Mouse (Mus musculus) gastrocnemius, adult 2 months (tissue): ENCODE data around the gene Lbhd1. TPM values are rescaled to one million over a fixed set of nuclear protein-coding genes. Genes with fewer than 3 reads are reported as not detected.

Experiments used
- DNase-seq: peaks from one replicate; pipeline ENCODE4 v3.0.0; 2022
- H3K27ac ChIP-seq: fragments of 200-600 bp; 2 replicates; pipeline ENCODE4 v1.8.1; 2022; ENCODE audit warnings: mild to moderate bottlenecking
- H3K4me3 ChIP-seq: fragments of 200-600 bp; 2 replicates; pipeline ENCODE4 v1.8.1; 2022; ENCODE audit warnings: mild to moderate bottlenecking, moderate library complexity
- CTCF ChIP-seq: fragments of 200-600 bp; IDR thresholded peaks from 2 replicates; pipeline ENCODE4 v1.8.1; 2022; ENCODE audit warnings: antibody characterized with exemption, mild to moderate bottlenecking, moderate library complexity
- intact Hi-C: fragments of 180-260 bp; cut with DNase I; formaldehyde crosslinking; loops from one replicate; pipeline ENCODE4 v1.15.1; 2025
- total RNA-seq, 2 experiments: library from RNA; stranded (reverse); gene quantifications; 2 replicates each; pipeline ENCODE4 v1.2.3; 2021

Gene Lbhd1
- total RNA-seq, 2 experiments from 2014 or later, result 0.99 to 6.1 TPM

DNA sequence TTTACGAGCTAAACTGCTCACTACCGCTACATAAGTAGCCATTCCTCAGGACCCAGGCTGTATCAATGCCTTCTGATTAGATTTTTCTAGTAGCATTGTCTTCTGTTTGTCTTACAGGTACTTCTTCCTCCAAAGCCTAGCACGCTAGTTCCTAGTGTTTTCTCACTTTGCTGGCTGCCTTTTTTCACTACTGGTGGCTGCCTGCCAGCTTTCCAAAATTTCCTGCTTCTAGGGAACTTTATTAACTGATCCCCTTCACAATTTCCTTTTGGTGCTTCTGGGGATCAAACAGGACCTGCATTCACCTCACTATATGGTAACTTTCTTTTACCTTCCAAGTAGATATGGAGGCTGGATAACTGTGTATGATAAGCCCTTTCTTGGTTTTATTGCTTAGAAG, 15.5 kb downstream of the Lbhd1 start:
- no peak for TF ChIP-seq CTCF
- peak overlapping the region; percentile 96; the same call in 1 of the 2 replicates for H3K27ac ChIP-seq
- intact Hi-C loops, result loop anchor here (2.0 kb wide), 2 partner anchors 20 to 28 kb away; partner anchors contain the start of gene Ubxn1
- DNase-seq, result no peak
- H3K4me3 ChIP-seq, result peak overlapping the region; percentile 91

DNA sequence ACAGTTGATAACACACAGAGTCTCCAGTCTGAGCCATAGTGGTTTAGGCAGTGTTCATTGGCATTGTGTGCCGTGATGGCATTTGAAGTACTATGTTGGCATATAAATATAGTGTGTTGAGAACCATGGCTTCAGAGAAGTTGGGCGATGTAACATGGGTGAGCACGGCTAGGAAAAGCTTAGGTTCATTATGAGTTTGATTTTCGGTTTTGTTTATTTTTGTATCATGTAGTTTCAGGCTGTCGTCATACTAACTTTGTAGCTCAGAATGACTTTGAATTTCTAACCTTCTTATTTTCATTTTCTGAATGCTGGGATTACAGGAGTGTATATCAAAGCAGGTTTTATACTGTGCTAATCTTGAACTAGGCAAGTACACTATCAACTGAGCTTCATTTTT, 19.9 kb downstream of the Lbhd1 start:
- H3K4me3 ChIP-seq, result no peak overlapping the region
- intact Hi-C loops, result no loop called here
- no peak overlapping the region for H3K27ac ChIP-seq
- DNase-seq, result no peak
- no peak for TF ChIP-seq CTCF

DNA sequence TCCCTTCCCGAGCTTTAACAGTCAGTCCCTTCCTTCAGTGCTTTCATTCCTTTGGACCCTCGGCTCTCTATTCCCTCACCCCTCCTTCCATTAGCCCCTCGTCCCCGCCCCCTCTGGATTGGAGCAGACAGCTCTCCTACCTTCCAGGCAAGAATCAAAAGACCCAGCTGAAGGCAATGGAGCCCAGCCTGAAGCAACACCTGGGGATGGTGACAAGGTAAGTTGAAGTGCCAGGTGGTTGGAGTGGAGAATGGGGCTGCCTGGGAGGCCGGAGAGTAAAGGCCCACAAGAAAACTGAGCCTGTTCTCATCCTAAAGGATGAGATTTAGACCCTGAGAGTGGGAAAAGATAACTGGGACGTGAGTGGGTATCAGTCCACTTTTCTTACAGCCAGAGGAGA, 25.0 kb downstream of the Lbhd1 start:
- Histone ChIP-seq H3K27ac (no peak overlapping the region), H3K4me3 (no peak overlapping the region)
- intact Hi-C loops, result no loop called here
- no peak for TF ChIP-seq CTCF
- DNase-seq, result no peak

DNA sequence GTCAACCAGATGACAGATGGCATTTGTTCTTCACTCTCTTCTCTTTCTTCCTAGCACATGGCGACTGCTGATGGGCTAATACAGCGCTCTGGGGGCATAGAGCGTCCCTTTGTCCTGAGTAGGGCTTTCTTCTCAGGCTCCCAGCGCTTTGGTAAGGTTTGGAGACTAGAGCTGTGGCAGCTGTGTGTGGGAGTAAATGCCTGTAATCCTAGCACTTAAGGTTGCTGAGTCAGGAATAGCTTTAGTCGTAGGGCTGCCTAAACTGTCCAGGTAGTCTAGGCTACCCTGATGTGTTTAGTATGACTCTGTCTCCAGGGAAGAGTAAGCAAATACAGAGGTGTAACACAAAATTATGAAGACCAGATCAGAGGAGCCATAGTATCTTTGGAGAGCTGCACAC, 28.3 kb downstream of the Lbhd1 start:
- Histone ChIP-seq H3K27ac (no peak overlapping the region), H3K4me3 (no peak overlapping the region)
- DNase-seq, result no peak
- TF ChIP-seq CTCF, result no peak
- intact Hi-C loops, result no loop called here

DNA sequence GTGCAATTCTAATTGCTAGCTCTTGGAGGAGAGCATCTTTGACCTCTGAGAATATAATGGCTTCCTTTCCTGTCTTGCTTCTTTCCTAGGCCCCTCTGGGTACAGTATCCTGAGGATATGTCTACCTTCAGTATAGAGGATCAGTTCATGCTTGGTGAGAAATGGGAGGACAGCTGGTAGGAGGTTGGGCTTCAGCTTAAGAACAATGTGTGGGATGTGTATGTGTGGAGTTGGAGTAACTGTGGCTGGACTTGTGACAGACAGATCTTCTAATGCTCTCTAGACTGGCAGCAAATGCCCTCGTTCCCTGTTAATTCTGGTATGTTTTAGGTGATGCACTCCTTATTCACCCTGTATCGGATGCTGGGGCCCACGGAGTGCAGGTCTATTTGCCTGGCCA, 30.7 kb downstream of the Lbhd1 start:
- TF ChIP-seq CTCF, result no peak
- intact Hi-C loops, result no loop called here
- no peak overlapping the region for H3K27ac ChIP-seq
- no peak for DNase-seq
- no peak overlapping the region for H3K4me3 ChIP-seq

GRCm38 (mm10) chr19:8919000-8919399, 35.5 kb downstream of the Lbhd1 start:
- intact Hi-C loops, result loop anchor here (2.0 kb wide), 1 partner anchor 20 kb away; the partner anchor contains the start of gene Ganab

DNA sequence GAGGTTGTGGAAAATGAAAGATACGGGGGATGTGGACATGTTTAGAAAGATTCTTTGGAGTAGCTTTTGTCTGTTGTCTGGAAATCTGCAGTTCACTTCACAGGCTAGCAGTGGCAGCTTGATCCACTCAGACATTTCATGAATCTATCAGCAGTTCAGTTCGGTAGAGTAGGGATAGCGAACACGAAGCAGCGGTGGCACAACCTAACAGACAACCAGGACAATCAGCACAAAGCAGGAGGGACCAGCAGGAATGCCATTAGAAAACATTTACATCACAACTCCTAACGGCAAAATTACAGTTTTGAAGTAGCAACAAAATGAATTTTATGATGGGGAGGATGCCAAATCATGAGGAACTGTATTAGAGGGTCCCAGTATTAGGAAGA, 36.1 kb downstream of the Lbhd1 start:
- peak overlapping the region; percentile 96 for H3K27ac ChIP-seq
- TF ChIP-seq CTCF, result no peak
- no peak for DNase-seq
- intact Hi-C loops, result loop anchor here (2.0 kb wide), 2 partner anchors 21 to 47 kb away; partner anchors contain the start of genes Eef1g and Ganab
- peak overlapping the region; percentile 83 for H3K4me3 ChIP-seq

More at GRCm38 (mm10) chr19:8919000-8919399, 35.5 kb downstream of the Lbhd1 start:
- H3K27ac ChIP-seq, result no peak overlapping the region
- no peak overlapping the region for H3K4me3 ChIP-seq
- DNase-seq, result no peak
- no peak for TF ChIP-seq CTCF

DNA sequence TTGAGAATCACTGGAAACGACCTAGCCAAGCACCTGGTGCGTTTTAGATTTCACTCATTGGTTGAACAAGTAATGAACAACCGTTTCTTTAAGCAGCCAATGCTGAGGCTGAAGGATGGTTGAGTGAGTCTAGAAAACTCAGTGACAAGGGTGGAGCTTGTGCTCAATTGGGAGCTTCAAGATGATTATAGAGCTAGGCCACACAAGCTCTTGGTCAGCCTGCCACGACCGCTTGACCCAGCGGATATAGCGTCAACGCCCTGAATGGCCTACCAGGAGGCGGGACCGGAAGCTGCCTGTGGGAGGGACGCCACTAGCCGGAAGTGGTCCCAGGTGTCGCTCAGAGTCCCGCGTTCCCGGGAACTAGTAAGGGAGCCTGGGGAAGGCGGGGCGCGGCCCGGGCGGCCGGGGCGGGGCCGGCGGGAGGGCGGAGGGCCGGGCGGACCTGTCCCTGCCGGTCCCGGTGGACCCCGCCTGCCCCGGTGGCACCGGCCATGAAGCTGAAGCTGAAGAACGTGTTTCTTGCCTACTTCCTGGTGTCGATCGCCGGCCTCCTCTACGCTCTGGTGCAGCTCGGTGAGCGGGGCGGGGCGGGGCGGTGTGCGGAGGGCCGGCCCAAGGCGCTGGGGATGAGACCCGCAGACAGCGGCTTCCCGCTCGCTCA, 36.7 kb downstream of the Lbhd1 start, which contains the start of gene B3gat3:
Gene B3gat3, plus strand, starts transcription at position 302 of the 664 bp plus-strand sequence.
- DNase-seq, result peak; percentile 98
- intact Hi-C loops, result loop anchor here (2.0 kb wide), 1 partner anchor 47 kb away; the partner anchor contains the start of gene Eef1g
- peak within 1 kb of the TSS; percentile 96 for H3K27ac ChIP-seq
- no peak for TF ChIP-seq CTCF
- H3K4me3 ChIP-seq, result peak within 1 kb of the TSS; percentile 83

DNA sequence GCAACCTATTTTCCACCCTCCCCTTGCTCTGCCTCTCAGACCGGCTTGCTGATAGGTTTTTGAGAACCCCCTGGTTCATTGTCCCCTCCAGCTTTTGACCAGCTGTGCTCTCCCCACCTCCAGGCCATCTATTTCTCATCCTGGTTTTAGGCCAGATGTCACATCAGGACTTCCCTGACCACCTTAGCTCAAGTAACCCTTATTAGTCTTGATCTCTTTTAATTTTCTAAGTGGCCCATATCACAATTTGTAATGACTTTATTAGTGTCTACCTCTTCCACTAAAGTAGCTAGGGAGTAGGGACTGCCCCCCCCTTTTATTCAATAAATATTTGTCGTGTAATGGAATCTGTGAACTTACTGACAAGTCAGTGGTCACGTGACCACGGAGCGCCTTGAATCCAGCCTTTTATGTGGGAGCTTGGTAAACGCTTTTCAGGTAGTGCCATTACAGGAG, 37.3 kb downstream of the Lbhd1 start:
- Histone ChIP-seq H3K27ac (peak overlapping the region; percentile 96), H3K4me3 (peak overlapping the region; percentile 83)
- intact Hi-C loops, result loop anchor here (2.0 kb wide), 1 partner anchor 46 kb away; the partner anchor contains the start of gene Eef1g
- no peak for DNase-seq
- TF ChIP-seq CTCF, result no peak

DNA sequence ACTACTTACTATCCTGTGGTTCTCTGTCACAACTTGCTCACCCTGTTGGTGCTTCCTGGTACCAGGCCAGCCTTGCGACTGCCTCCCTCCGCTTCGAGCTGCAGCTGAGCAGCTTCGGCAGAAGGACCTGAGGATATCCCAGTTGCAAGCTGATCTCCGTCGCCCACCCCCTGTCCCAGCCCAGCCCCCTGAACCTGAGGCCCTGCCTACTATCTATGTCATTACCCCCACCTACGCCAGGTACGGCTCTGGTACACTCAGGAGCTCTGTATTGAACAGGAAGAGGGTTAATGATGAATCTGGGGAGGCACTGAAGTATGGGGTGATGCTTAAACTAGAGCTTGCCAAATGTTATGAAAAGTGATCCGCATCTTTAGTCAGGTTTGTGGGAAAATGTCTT, 38.2 kb downstream of the Lbhd1 start:
- H3K27ac ChIP-seq, result peak overlapping the region; percentile 96; the same call in 1 of the 2 replicates
- intact Hi-C loops, result loop anchor here (2.0 kb wide), 1 partner anchor 45 kb away; the partner anchor contains the start of gene Eef1g
- no peak for TF ChIP-seq CTCF
- peak overlapping the region; percentile 83 for H3K4me3 ChIP-seq
- no peak for DNase-seq

DNA sequence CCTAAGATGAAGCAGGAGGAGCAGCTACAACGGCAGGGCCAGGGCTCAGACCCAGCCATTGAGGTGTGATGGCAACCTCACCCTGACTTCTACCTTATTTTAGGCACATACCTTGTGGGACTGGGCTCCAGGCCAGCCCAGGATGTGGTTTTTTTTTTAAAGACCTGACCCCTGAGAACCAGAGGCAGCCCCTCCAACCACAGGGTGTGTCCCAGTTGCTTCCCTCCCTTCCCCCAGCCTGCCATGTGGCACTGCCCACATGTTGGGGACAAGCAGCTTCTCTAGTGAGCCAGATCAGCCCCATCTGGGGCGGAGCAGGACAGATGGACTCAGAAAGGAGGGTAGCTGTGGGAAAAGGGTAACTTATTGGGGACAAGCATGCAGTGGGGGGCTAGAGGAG, 43.2 kb downstream of the Lbhd1 start:
- Histone ChIP-seq H3K4me3 (no peak overlapping the region), H3K27ac (no peak overlapping the region)
- no peak for TF ChIP-seq CTCF
- intact Hi-C loops, result loop anchor here (5.0 kb wide), 1 partner anchor 34 kb away; the partner anchor contains the start of gene Ints5
- no peak for DNase-seq

- no peak for TF ChIP-seq CTCF
- no peak for DNase-seq
- Histone ChIP-seq H3K4me3 (no peak overlapping the region), H3K27ac (peak overlapping the region; percentile 96; the same call in 1 of the 2 replicates)
- intact Hi-C loops, result loop anchor here (5.0 kb wide), 1 partner anchor 36 kb away; the partner anchor contains the start of gene Ints5
Observed at GRCm38 (mm10) chr19:8927891-8928525, 44.5 kb downstream of the Lbhd1 start.

DNA sequence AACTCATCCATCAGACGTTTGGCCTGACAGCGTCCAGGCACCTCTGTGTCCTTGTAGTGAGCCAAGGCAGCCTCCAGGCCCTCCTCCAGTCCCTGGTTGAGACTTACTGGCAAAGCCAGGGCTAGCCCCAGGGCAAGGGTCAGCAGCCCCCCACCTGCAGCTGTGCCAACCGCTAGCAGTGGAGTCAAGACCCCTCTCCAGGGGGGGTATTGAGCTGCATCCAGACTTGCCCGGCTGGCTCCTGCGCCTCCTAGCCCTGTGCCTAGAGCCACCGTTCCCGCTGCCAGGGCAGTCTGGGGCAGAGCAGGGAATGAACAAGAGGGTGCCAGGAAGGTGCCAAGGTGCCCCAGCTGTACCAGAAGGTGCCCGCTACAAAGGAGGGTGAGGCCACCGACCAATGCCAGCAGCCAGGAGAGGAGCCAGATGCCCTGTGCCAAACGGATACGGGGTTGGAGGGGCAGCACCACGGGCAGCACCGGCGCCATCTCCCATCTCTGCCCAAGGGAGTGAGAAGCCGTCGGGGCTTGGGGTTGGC, 45.2 kb downstream of the Lbhd1 start:
- no peak for DNase-seq
- no peak for TF ChIP-seq CTCF
- Histone ChIP-seq H3K4me3 (peak overlapping the region; percentile 90), H3K27ac (peak overlapping the region; percentile 96)
- intact Hi-C loops, result loop anchor here (5.0 kb wide), 1 partner anchor 36 kb away; the partner anchor contains the start of gene Ints5
